In the genomic region with DNA sequence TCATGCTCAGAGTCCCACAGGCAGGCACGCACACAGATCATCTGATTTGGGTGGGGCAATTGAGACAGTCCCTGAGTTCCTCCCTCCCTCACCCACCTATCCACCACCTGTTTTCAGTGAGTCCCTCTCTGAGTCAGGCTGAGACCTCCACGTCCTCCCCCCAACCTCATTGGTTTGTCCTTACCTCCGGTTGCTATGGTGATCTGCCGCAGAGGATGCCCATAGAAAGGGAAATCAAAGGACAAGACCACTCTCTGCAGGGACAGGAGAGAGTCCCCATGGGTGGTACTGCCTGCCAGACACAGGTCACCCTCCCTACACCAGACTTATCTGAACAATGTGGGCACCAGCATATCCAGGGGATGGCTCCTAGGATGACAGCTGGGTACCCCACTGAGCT, we compare ENCODE assay signal across 22 mouse cellular contexts. TPM values are rescaled to one million over a fixed set of nuclear protein-coding genes. Genes with fewer than 3 reads are reported as not detected.
A peak's percentile ranks its signal among the peaks of the same experiment; 100 is the strongest.
DNase-seq lines count a peak whose midpoint lies in the region; ATAC-seq and TF ChIP-seq lines count a peak whose summit lies in the region.
"Had no signal": no experiment of that assay in that cellular context is flagged by ENCODE, and none has a peak within 500 bp of the region (broad histone marks: within the 10 kb centered on the region; RNA-seq: fewer than 3 reads in every experiment).

No protein-coding gene starts in this region.

- H3K27me3 ChIP-seq in hindbrain, embryonic 13.5 days, result no peaks in the 10 kb centered on the region
- H3K27me3 ChIP-seq in hindbrain, embryonic 11.5 days (ENCODE audit: control insufficient read depth, insufficient read depth, low read length), result no peaks in the 10 kb centered on the region
- H3K27me3 ChIP-seq in midbrain, postnatal 0 days (ENCODE audit: insufficient read depth, low read length), result no peaks in the 10 kb centered on the region
- H3K27me3 ChIP-seq: limb, embryonic 12.5 days; midbrain, embryonic 12.5 days had no signal

- H3K9me3 ChIP-seq in hindbrain, embryonic 13.5 days, result no peaks in the 10 kb centered on the region
- H3K9me3 ChIP-seq in hindbrain, embryonic 11.5 days (ENCODE audit: control insufficient read depth, low read length), result no peaks in the 10 kb centered on the region
- H3K9me3 ChIP-seq in midbrain, postnatal 0 days (ENCODE audit: low read length), result no peaks in the 10 kb centered on the region
- H3K9me3 ChIP-seq: heart, embryonic 10.5 days; limb, embryonic 12.5 days; midbrain, embryonic 12.5 days had no signal

- H3K4me1 ChIP-seq in hindbrain, embryonic 13.5 days (replicated peaks), result peaks cover 37% of the 10 kb centered on the region
- H3K4me1 ChIP-seq in hindbrain, embryonic 11.5 days (replicated peaks; ENCODE audit: control insufficient read depth, insufficient read depth, low read length), result 0 out of 2 replicates have a peak, but pooled peaks cover 2% of the 10 kb centered on the region
- peaks cover 14% of the 10 kb centered on the region; the same call in 1 of the 2 replicates for H3K4me1 ChIP-seq in midbrain, postnatal 0 days (ENCODE audit: insufficient read depth, low read length)
- H3K4me1 ChIP-seq: limb, embryonic 12.5 days had no signal

- TF ChIP-seq CTCF in brain, embryonic 14.5 days (IDR thresholded peaks at IDR 0.05; ENCODE audit: borderline replicate concordance, extremely low read depth, insufficient read depth, insufficient read length), result no peak
- no peak for TF ChIP-seq CTCF in midbrain, postnatal 0 days (IDR thresholded peaks at IDR 0.05)

- no peak for TF ChIP-seq POLR2A in brain, embryonic 14.5 days (IDR thresholded peaks at IDR 0.05; ENCODE audit: borderline replicate concordance, extremely low read depth, insufficient read depth, insufficient read length, poor library complexity, severe bottlenecking)

- ATAC-seq in hindbrain, embryonic 13.5 days (ENCODE audit: low FRiP score), result 0 out of 2 replicates have a peak, but pooled peaks have one; percentile 32
- no peak for ATAC-seq in hindbrain, embryonic 11.5 days (ENCODE audit: low FRiP score)
- ATAC-seq in midbrain, postnatal 0 days (ENCODE audit: low FRiP score), result 0 out of 2 replicates have a peak, but pooled peaks have one; percentile 23
- ATAC-seq: intestine, embryonic 16.5 days; liver, postnatal 0 days; lung, postnatal 0 days had no signal

- intact Hi-C loops in left cerebral cortex, postnatal 14 days (cut with DNase I), result no loop called here

- H3K27ac ChIP-seq in hindbrain, embryonic 13.5 days, result no peak overlapping the region
- no peak overlapping the region for H3K27ac ChIP-seq in hindbrain, embryonic 11.5 days (ENCODE audit: low read depth, low read length)
- no peak overlapping the region; the same call in 1 of the 2 replicates for H3K27ac ChIP-seq in midbrain, postnatal 0 days (ENCODE audit: low read depth, low read length)
- H3K27ac ChIP-seq: heart, embryonic 10.5 days; limb, embryonic 12.5 days; midbrain, embryonic 12.5 days had no signal

- 37% methylated on average over 4 of the region's 4 CpGs for WGBS in hindbrain, embryonic 13.5 days
- 47% methylated on average over 4 of the region's 4 CpGs for WGBS in hindbrain, embryonic 11.5 days
- 27% methylated on average over 4 of the region's 4 CpGs for whole genome bisulfite sequencing in midbrain, postnatal 0 days

- H3K9ac ChIP-seq in hindbrain, embryonic 13.5 days, result no peak overlapping the region
- H3K9ac ChIP-seq in hindbrain, embryonic 11.5 days (ENCODE audit: low read depth, low read length), result no peak overlapping the region
- no peak overlapping the region for H3K9ac ChIP-seq in midbrain, postnatal 0 days (replicated peaks; ENCODE audit: low read length, poor library complexity, severe bottlenecking)
- H3K9ac ChIP-seq: limb, embryonic 12.5 days; liver, postnatal 0 days; midbrain, embryonic 12.5 days had no signal

- DNase-seq in cerebellum, postnatal 10 days, result peak; percentile 27 to 33
- DNase-seq in cerebellum, postnatal 14 days, result no peak
- no peak for DNase-seq in hindbrain, embryonic 11.5 days (ENCODE audit: low spot score)
- peak; percentile 49 for DNase-seq in brain, embryonic 14.5 days (ENCODE audit: low read depth)
- peak; percentile 52 for DNase-seq in midbrain, postnatal 0 days (ENCODE audit: low spot score)
- no peak for DNase-seq in left cerebral cortex, postnatal 14 days (ENCODE audit: low spot score in 2 of 2)
- DNase-seq: adrenal gland, postnatal 36 days; cerebellum, adult 18-20 months; cerebellum, postnatal 36 days; heart, postnatal 4 days; kidney, adult 9 months; kidney, postnatal 25 days; layer of hippocampus, postnatal 36 days; liver, postnatal 0 days; right cerebral cortex, postnatal 4 days had no signal

- no peak overlapping the region for H3K4me2 ChIP-seq in hindbrain, embryonic 13.5 days
- no peak overlapping the region for H3K4me2 ChIP-seq in hindbrain, embryonic 11.5 days (replicated peaks; ENCODE audit: low read depth, low read length)
- H3K4me2 ChIP-seq in midbrain, postnatal 0 days (ENCODE audit: low read depth, low read length, poor library complexity, severe bottlenecking), result no peak overlapping the region
- H3K4me2 ChIP-seq: limb, embryonic 12.5 days; liver, embryonic 11.5 days; midbrain, embryonic 12.5 days had no signal

- no peaks in the 10 kb centered on the region for H3K36me3 ChIP-seq in hindbrain, embryonic 13.5 days
- no peaks in the 10 kb centered on the region for H3K36me3 ChIP-seq in hindbrain, embryonic 11.5 days (ENCODE audit: control insufficient read depth, insufficient read depth, low read length)
- H3K36me3 ChIP-seq in midbrain, postnatal 0 days (ENCODE audit: insufficient read depth, low read length), result no peaks in the 10 kb centered on the region
- H3K36me3 ChIP-seq: heart, embryonic 10.5 days; limb, embryonic 12.5 days; midbrain, embryonic 12.5 days had no signal

- no peak overlapping the region for H3K4me3 ChIP-seq in hindbrain, embryonic 13.5 days
- H3K4me3 ChIP-seq in hindbrain, embryonic 11.5 days (ENCODE audit: low read depth, low read length), result no peak overlapping the region
- H3K4me3 ChIP-seq in midbrain, postnatal 0 days (ENCODE audit: low read depth, low read length), result no peak overlapping the region
- H3K4me3 ChIP-seq: heart, embryonic 10.5 days; limb, embryonic 12.5 days; midbrain, embryonic 12.5 days had no signal

RNA-seq across cellular contexts. Expression of a gene that starts 30.3 kb away (rescaled TPM):
- polyA plus RNA-seq in hindbrain, embryonic 13.5 days (2015; fragmentation: Nextera tagmentation; extraction: Ambion mirVana), result 0.60 and 0.89 TPM in 2 replicates
- 0.18 and 0.28 TPM in 2 replicates for polyA plus RNA-seq in hindbrain, embryonic 11.5 days (2014; fragmentation: Nextera tagmentation; extraction: Ambion mirVana)
- polyA plus RNA-seq in brain, embryonic 14.5 days (2012; rRNA removed), result 0.67 and 0.90 TPM in 2 replicates
- total RNA-seq in midbrain, postnatal 0 days (2014; rRNA removed), result 2.4 and 3.1 TPM in 2 replicates
- 4.9 and 5.6 TPM in 2 replicates for polyA plus RNA-seq in midbrain, postnatal 0 days (2015; fragmentation: Nextera tagmentation; extraction: Ambion mirVana)
- total RNA-seq in left cerebral cortex, postnatal 14 days (2021), result 10 to 100 TPM in 1 of 2 experiments, 1 to 10 TPM in 1; 9.8 to 14.9 TPM
- polyA plus RNA-seq: heart, embryonic 10.5 days; limb, embryonic 12.5 days had no signal

RNA-seq across cellular contexts. Expression of a gene that starts 40.1 kb away (rescaled TPM):
- 10.7 TPM in 2 replicates for polyA plus RNA-seq in hindbrain, embryonic 13.5 days (2015; fragmentation: Nextera tagmentation; extraction: Ambion mirVana)
- 9.5 and 10.2 TPM in 2 replicates for polyA plus RNA-seq in hindbrain, embryonic 11.5 days (2014; fragmentation: Nextera tagmentation; extraction: Ambion mirVana)
- polyA plus RNA-seq in brain, embryonic 14.5 days (2012; rRNA removed), result 0.89 and 1.1 TPM in 2 replicates
- total RNA-seq in midbrain, postnatal 0 days (2014; rRNA removed), result 1.1 and 2.9 TPM in 2 replicates
- polyA plus RNA-seq in midbrain, postnatal 0 days (2015; fragmentation: Nextera tagmentation; extraction: Ambion mirVana), result 2.9 and 4.5 TPM in 2 replicates
- total RNA-seq in left cerebral cortex, postnatal 14 days (2021), result 1 to 10 TPM; 2.2 to 2.3 TPM

Comparison
In these comparisons a context has a peak if more than half of its experiments do, and no peak if none do; other contexts are left out.
1. DNase-seq: peak in cerebellum, postnatal 10 days (2 of 2), brain, embryonic 14.5 days (single experiment) and midbrain, postnatal 0 days (single experiment); none in cerebellum, postnatal 14 days (0 of 2), hindbrain, embryonic 11.5 days (single experiment) and left cerebral cortex, postnatal 14 days (0 of 2).